26 mouse cellular contexts compared by ENCODE assay signal in genomic region chr5:73345254-73345653, GRCm38 (mm10). TPM values are rescaled to one million over a fixed set of nuclear protein-coding genes. Genes with fewer than 3 reads are reported as not detected.
A peak's percentile ranks its signal among the peaks of the same experiment; 100 is the strongest.
DNase-seq lines count a peak whose midpoint lies in the region; ATAC-seq and TF ChIP-seq lines count a peak whose summit lies in the region.
"Had no signal": no experiment of that assay in that cellular context is flagged by ENCODE, and none has a peak within 500 bp of the region (broad histone marks: within the 10 kb centered on the region; RNA-seq: fewer than 3 reads in every experiment).

No protein-coding gene starts in this region.

- H3K9ac ChIP-seq in midbrain, embryonic 13.5 days (replicated peaks) = no peak overlapping the region
- no peak overlapping the region for H3K9ac ChIP-seq in stomach, embryonic 16.5 days (ENCODE audit: low read length)
- H3K9ac ChIP-seq in stomach, postnatal 0 days (ENCODE audit: low read length) = no peak overlapping the region
- H3K9ac ChIP-seq: embryonic facial prominence, embryonic 13.5 days; embryonic facial prominence, embryonic 15.5 days; forebrain, embryonic 12.5 days; forebrain, embryonic 15.5 days; forebrain, postnatal 0 days had no signal

- H3K4me1 ChIP-seq in midbrain, embryonic 10.5 days = peaks cover 33% of the 10 kb centered on the region
- H3K4me1 ChIP-seq in midbrain, embryonic 13.5 days (replicated peaks) = peaks cover 16% of the 10 kb centered on the region
- H3K4me1 ChIP-seq in stomach, embryonic 16.5 days (ENCODE audit: control insufficient read depth, insufficient read depth, low read length) = 0 out of 2 replicates have a peak, but pooled peaks cover 2% of the 10 kb centered on the region
- H3K4me1 ChIP-seq in stomach, postnatal 0 days (replicated peaks; ENCODE audit: control insufficient read depth, insufficient read depth) = no peaks in the 10 kb centered on the region
- peaks cover 25% of the 10 kb centered on the region for H3K4me1 ChIP-seq in olfactory bulb, adult 2 months (ENCODE audit: control insufficient read depth, insufficient read depth, low read length)
- H3K4me1 ChIP-seq: embryonic facial prominence, embryonic 13.5 days; forebrain, embryonic 15.5 days had no signal

- TF ChIP-seq EP300 in stomach, postnatal 0 days (optimal IDR thresholded peaks at IDR 0.05) = no peak

- DNase-seq in layer of hippocampus, adult 2 months (ENCODE audit: low spot score in 2 of 2) = no peak
- no peak for DNase-seq in layer of hippocampus, postnatal 14 days (ENCODE audit: low spot score in 2 of 2)
- DNase-seq in midbrain, embryonic 10.5 days (ENCODE audit: low spot score) = no peak
- DNase-seq in stomach, postnatal 0 days (ENCODE audit: low spot score) = no peak
- no peak for DNase-seq in cerebellum, postnatal 14 days
- DNase-seq: adrenal gland, adult 2 months; adrenal gland, postnatal 10 days; adrenal gland, postnatal 25 days; B cell, adult 2 months; cerebellum, adult 11 months; cerebellum, adult 18-20 months; cerebellum, adult 8-10 months; cerebellum, adult 9-11 months; cerebellum, postnatal 25 days; embryo, embryonic 11 days; forebrain, postnatal 0 days had no signal

- no peak for ATAC-seq in midbrain, embryonic 13.5 days
- ATAC-seq in stomach, embryonic 16.5 days (ENCODE audit: insufficient read depth, low FRiP score) = no peak
- ATAC-seq in stomach, postnatal 0 days (ENCODE audit: low FRiP score, low TSS enrichment) = no peak
- ATAC-seq: CD4-positive, CD25-positive, alpha-beta regulatory T cell, adult 4 months; forebrain, embryonic 15.5 days; forebrain, postnatal 0 days had no signal

- WGBS in midbrain, embryonic 10.5 days = 91% methylated on average over 4 of the region's 4 CpGs
- 84% methylated on average over 4 of the region's 4 CpGs for WGBS in midbrain, embryonic 13.5 days
- 92% methylated on average over 4 of the region's 4 CpGs for WGBS in stomach, embryonic 16.5 days
- WGBS in stomach, postnatal 0 days = 92% methylated on average over 4 of the region's 4 CpGs
- WGBS in olfactory bulb, adult 2 months = 84% methylated on average over 4 of the region's 4 CpGs

- H3K36me3 ChIP-seq in midbrain, embryonic 10.5 days = no peaks in the 10 kb centered on the region
- no peaks in the 10 kb centered on the region for H3K36me3 ChIP-seq in midbrain, embryonic 13.5 days
- H3K36me3 ChIP-seq in stomach, embryonic 16.5 days (ENCODE audit: control insufficient read depth, insufficient read depth, low read length) = no peaks in the 10 kb centered on the region
- no peaks in the 10 kb centered on the region for H3K36me3 ChIP-seq in stomach, postnatal 0 days (ENCODE audit: control insufficient read depth, insufficient read depth, low read length)
- H3K36me3 ChIP-seq: embryonic facial prominence, embryonic 13.5 days; embryonic facial prominence, embryonic 15.5 days; forebrain, embryonic 10.5 days; forebrain, embryonic 12.5 days; forebrain, embryonic 15.5 days had no signal

- no peak overlapping the region for H3K4me3 ChIP-seq in layer of hippocampus, adult 2 months
- H3K4me3 ChIP-seq in midbrain, embryonic 10.5 days = no peak overlapping the region
- H3K4me3 ChIP-seq in midbrain, embryonic 13.5 days (replicated peaks) = no peak overlapping the region
- no peak overlapping the region for H3K4me3 ChIP-seq in stomach, embryonic 16.5 days (replicated peaks; ENCODE audit: low read length)
- H3K4me3 ChIP-seq in stomach, postnatal 0 days (ENCODE audit: low read depth, low read length) = no peak overlapping the region
- no peak overlapping the region for H3K4me3 ChIP-seq in olfactory bulb, adult 2 months (ENCODE audit: insufficient read depth, low read depth, low read length)
- H3K4me3 ChIP-seq: embryonic facial prominence, embryonic 13.5 days; embryonic facial prominence, embryonic 15.5 days; erythroblast, embryonic 14.5 days; forebrain, embryonic 10.5 days; forebrain, embryonic 12.5 days; forebrain, embryonic 15.5 days had no signal

- no peak overlapping the region for H3K4me2 ChIP-seq in midbrain, embryonic 13.5 days (replicated peaks)
- no peak overlapping the region for H3K4me2 ChIP-seq in stomach, embryonic 16.5 days (ENCODE audit: low read depth, low read length)
- H3K4me2 ChIP-seq in stomach, postnatal 0 days (replicated peaks; ENCODE audit: low read depth) = no peak overlapping the region
- H3K4me2 ChIP-seq: embryonic facial prominence, embryonic 13.5 days; embryonic facial prominence, embryonic 15.5 days; forebrain, embryonic 12.5 days; forebrain, embryonic 15.5 days had no signal

- H3K27ac ChIP-seq in layer of hippocampus, adult 2 months = peak overlapping the region; percentile 84
- H3K27ac ChIP-seq in midbrain, embryonic 10.5 days (replicated peaks) = peak overlapping the region; percentile 61
- no peak overlapping the region for H3K27ac ChIP-seq in midbrain, embryonic 13.5 days
- H3K27ac ChIP-seq in stomach, embryonic 16.5 days (ENCODE audit: low read length) = peak overlapping the region; percentile 50; the same call in 1 of the 2 replicates
- no peak overlapping the region for H3K27ac ChIP-seq in stomach, postnatal 0 days (replicated peaks)
- peak overlapping the region; percentile 98; the same call in 1 of the 2 replicates for H3K27ac ChIP-seq in olfactory bulb, adult 2 months (ENCODE audit: insufficient read depth, low read depth, low read length)
- H3K27ac ChIP-seq: embryonic facial prominence, embryonic 13.5 days; embryonic facial prominence, embryonic 15.5 days; forebrain, embryonic 10.5 days; forebrain, embryonic 12.5 days; forebrain, embryonic 15.5 days had no signal

- no peak for TF ChIP-seq CTCF in layer of hippocampus, adult 2 months (conservative IDR thresholded peaks at IDR 0.05)
- no peak for TF ChIP-seq CTCF in stomach, postnatal 0 days (IDR thresholded peaks at IDR 0.05; ENCODE audit: low read depth)
- TF ChIP-seq CTCF in olfactory bulb, adult 2 months (IDR thresholded peaks at IDR 0.05; ENCODE audit: insufficient read depth, low read depth, low read length) = no peak

- H3K27me3 ChIP-seq in midbrain, embryonic 10.5 days (ENCODE audit: low read depth, poor library complexity, severe bottlenecking) = no peaks in the 10 kb centered on the region
- no peaks in the 10 kb centered on the region for H3K27me3 ChIP-seq in midbrain, embryonic 13.5 days
- no peaks in the 10 kb centered on the region for H3K27me3 ChIP-seq in stomach, embryonic 16.5 days (ENCODE audit: control insufficient read depth, insufficient read depth, low read length)
- H3K27me3 ChIP-seq in stomach, postnatal 0 days (ENCODE audit: control insufficient read depth, insufficient read depth, low read length) = no peaks in the 10 kb centered on the region
- H3K27me3 ChIP-seq: embryonic facial prominence, embryonic 15.5 days; forebrain, embryonic 12.5 days; forebrain, embryonic 15.5 days had no signal

- no peaks in the 10 kb centered on the region for H3K9me3 ChIP-seq in midbrain, embryonic 10.5 days (replicated peaks)
- no peaks in the 10 kb centered on the region for H3K9me3 ChIP-seq in midbrain, embryonic 13.5 days
- H3K9me3 ChIP-seq in stomach, embryonic 16.5 days (replicated peaks; ENCODE audit: control insufficient read depth, low read length) = no peaks in the 10 kb centered on the region
- H3K9me3 ChIP-seq in stomach, postnatal 0 days (ENCODE audit: control insufficient read depth, low read length) = no peaks in the 10 kb centered on the region
- H3K9me3 ChIP-seq: embryonic facial prominence, embryonic 13.5 days; embryonic facial prominence, embryonic 15.5 days; forebrain, embryonic 10.5 days; forebrain, embryonic 12.5 days; forebrain, embryonic 15.5 days had no signal

- no peak for TF ChIP-seq POLR2A in olfactory bulb, adult 2 months (IDR thresholded peaks at IDR 0.05; ENCODE audit: insufficient read depth, low read depth, low read length)

RNA-seq across cellular contexts. Expression of gene Ociad2, which starts 4.4 kb away (rescaled TPM):
- 100 to 1,000 TPM; 125 to 147 TPM for total RNA-seq in layer of hippocampus, adult 2 months (2021)
- 100 to 1,000 TPM; 108 to 112 TPM for total RNA-seq in layer of hippocampus, postnatal 14 days (2021)
- 10.2 and 14.6 TPM in 2 replicates for polyA plus RNA-seq in midbrain, embryonic 10.5 days (2016; fragmentation: Nextera tagmentation; extraction: Ambion mirVana)
- polyA plus RNA-seq in midbrain, embryonic 13.5 days (2015; fragmentation: Nextera tagmentation; extraction: Ambion mirVana) = 22.8 and 24.5 TPM in 2 replicates
- polyA plus RNA-seq in stomach, embryonic 16.5 days (2015; fragmentation: Nextera tagmentation; extraction: Ambion mirVana) = 93.9 and 103 TPM in 2 replicates
- polyA plus RNA-seq in stomach, postnatal 0 days (2015; fragmentation: Nextera tagmentation; extraction: Ambion mirVana) = 162 and 173 TPM in 2 replicates
- 451 TPM in 1 of 2 replicates, not detected in the other for polyA plus RNA-seq in olfactory bulb, adult 2 months (2012; ENCODE audit: insufficient read depth, insufficient read length, low replicate concordance, missing spikeins)
- polyA plus RNA-seq: erythroblast, embryonic 14.5 days had no signal

RNA-seq across cellular contexts. Expression of gene Ociad1, which starts 52.7 kb away (rescaled TPM):
- total RNA-seq in layer of hippocampus, adult 2 months (2021) = 100 to 1,000 TPM; 463 to 472 TPM
- 100 to 1,000 TPM; 390 to 412 TPM for total RNA-seq in layer of hippocampus, postnatal 14 days (2021)
- 164 TPM in 2 replicates for polyA plus RNA-seq in midbrain, embryonic 10.5 days (2016; fragmentation: Nextera tagmentation; extraction: Ambion mirVana)
- polyA plus RNA-seq in midbrain, embryonic 13.5 days (2015; fragmentation: Nextera tagmentation; extraction: Ambion mirVana) = 249 and 251 TPM in 2 replicates
- 256 and 260 TPM in 2 replicates for polyA plus RNA-seq in stomach, embryonic 16.5 days (2015; fragmentation: Nextera tagmentation; extraction: Ambion mirVana)
- polyA plus RNA-seq in stomach, postnatal 0 days (2015; fragmentation: Nextera tagmentation; extraction: Ambion mirVana) = 169 and 190 TPM in 2 replicates
- polyA plus RNA-seq in olfactory bulb, adult 2 months (2012; ENCODE audit: insufficient read depth, insufficient read length, low replicate concordance, missing spikeins) = 165 and 443 TPM in 2 replicates

Comparison
In these comparisons a context has a peak if more than half of its experiments do, and no peak if none do; other contexts are left out.
1. H3K27ac ChIP-seq: peak in layer of hippocampus, adult 2 months (single experiment), midbrain, embryonic 10.5 days (single experiment), stomach, embryonic 16.5 days (single experiment) and olfactory bulb, adult 2 months (single experiment); none in midbrain, embryonic 13.5 days (single experiment) and stomach, postnatal 0 days (single experiment).